8 mouse cellular contexts compared by ENCODE assay signal in the genomic region with DNA sequence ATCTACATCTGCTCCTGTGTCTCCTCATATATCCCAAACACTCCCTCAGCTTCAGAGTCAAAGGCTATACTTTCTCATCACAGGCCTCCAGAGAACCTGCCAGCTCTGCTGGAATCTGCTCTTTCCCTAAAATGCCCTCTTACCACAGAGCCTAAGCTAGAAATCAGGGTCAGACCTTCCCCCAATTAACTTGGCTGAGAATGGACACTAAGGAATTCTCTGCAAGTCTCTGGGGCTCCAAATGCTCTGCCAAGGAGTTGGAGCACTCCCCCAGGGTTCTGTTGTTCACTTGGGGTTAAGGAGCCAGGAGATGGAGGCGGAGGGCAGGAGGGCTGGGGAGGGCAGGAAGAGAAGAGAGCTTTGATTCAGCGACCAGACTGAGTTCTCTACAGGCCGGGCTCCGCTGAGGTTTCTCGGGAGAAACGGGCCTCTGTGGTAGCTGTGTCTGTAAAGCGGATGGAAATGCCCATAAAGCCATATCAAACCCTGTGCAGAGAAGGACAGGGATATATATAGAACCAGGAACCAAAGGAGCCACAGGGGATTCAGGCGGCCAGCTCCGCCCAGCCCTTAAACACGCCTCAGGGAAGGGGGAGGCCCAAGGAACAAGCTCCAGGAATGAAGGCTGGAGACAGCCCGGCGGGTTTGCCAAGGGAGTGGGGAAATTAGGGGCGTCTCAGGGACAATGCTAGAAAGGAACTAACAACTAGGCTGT.
DNase-seq lines count a peak whose midpoint lies in the region; ATAC-seq lines count a peak whose summit lies in the region.

No protein-coding gene starts in this region.

- H3K9ac ChIP-seq in heart, embryonic 11.5 days (ENCODE audit: low read depth, low read length), result peak overlapping the region; percentile 47
- H3K9ac ChIP-seq in stomach, embryonic 15.5 days, result no peak overlapping the region
- H3K9ac ChIP-seq in liver, embryonic 12.5 days, result no peak overlapping the region

- H3K4me3 ChIP-seq in heart, embryonic 11.5 days (ENCODE audit: low read depth, low read length), result no peak overlapping the region
- no peak overlapping the region for H3K4me3 ChIP-seq in limb, embryonic 10.5 days
- no peak overlapping the region for H3K4me3 ChIP-seq in stomach, embryonic 15.5 days (replicated peaks)
- no peak overlapping the region for H3K4me3 ChIP-seq in liver, embryonic 12.5 days

- 0 out of 2 replicates have a peak overlapping the region, but pooled peaks have one; percentile 4 for H3K27ac ChIP-seq in heart, embryonic 11.5 days (ENCODE audit: low read depth, low read length)
- H3K27ac ChIP-seq in limb, embryonic 10.5 days, result no peak overlapping the region
- H3K27ac ChIP-seq in stomach, embryonic 15.5 days, result peak overlapping the region; percentile 81
- H3K27ac ChIP-seq in liver, embryonic 12.5 days, result no peak overlapping the region

- H3K9me3 ChIP-seq in heart, embryonic 11.5 days (replicated peaks; ENCODE audit: control insufficient read depth, low read length), result no peaks in the 10 kb centered on the region
- H3K9me3 ChIP-seq in limb, embryonic 10.5 days (replicated peaks), result no peaks in the 10 kb centered on the region
- no peaks in the 10 kb centered on the region for H3K9me3 ChIP-seq in stomach, embryonic 15.5 days
- no peaks in the 10 kb centered on the region for H3K9me3 ChIP-seq in liver, embryonic 12.5 days (replicated peaks)

- 20% methylated on average over 13 of the region's 13 CpGs for WGBS in heart, embryonic 11.5 days (ENCODE audit: insufficient replicate concordance)
- WGBS in limb, embryonic 10.5 days, result 26% methylated on average over 13 of the region's 13 CpGs
- 30% methylated on average over 13 of the region's 13 CpGs for WGBS in stomach, embryonic 15.5 days
- WGBS in liver, embryonic 12.5 days (ENCODE audit: insufficient replicate concordance), result 31% methylated on average over 13 of the region's 13 CpGs

- H3K4me2 ChIP-seq in heart, embryonic 11.5 days, result peak overlapping the region; percentile 39
- H3K4me2 ChIP-seq in stomach, embryonic 15.5 days, result peak overlapping the region; percentile 36; the same call in 1 of the 2 replicates
- H3K4me2 ChIP-seq in liver, embryonic 12.5 days, result no peak overlapping the region

- H3K36me3 ChIP-seq in heart, embryonic 11.5 days (ENCODE audit: control insufficient read depth, insufficient read depth, low read length), result no peaks in the 10 kb centered on the region
- no peaks in the 10 kb centered on the region for H3K36me3 ChIP-seq in limb, embryonic 10.5 days
- no peaks in the 10 kb centered on the region for H3K36me3 ChIP-seq in stomach, embryonic 15.5 days
- no peaks in the 10 kb centered on the region for H3K36me3 ChIP-seq in liver, embryonic 12.5 days

- peak; percentile 27 to 31 for DNase-seq in lung, adult 18-20 months
- DNase-seq in lung, postnatal 14 days, result no peak
- DNase-seq in limb, embryonic 10.5 days (ENCODE audit: low spot score), result peak; percentile 35
- no peak for DNase-seq in cerebellum, adult 11 months
- no peak for DNase-seq in frontal cortex, postnatal 10 days (ENCODE audit: low spot score in 2 of 2)

- ATAC-seq in heart, embryonic 11.5 days (replicated peaks; ENCODE audit: insufficient number of reproducible peaks, low FRiP score, low TSS enrichment), result no peak
- ATAC-seq in stomach, embryonic 15.5 days (ENCODE audit: insufficient read depth, low FRiP score, low read depth), result peak; percentile 78
- ATAC-seq in liver, embryonic 12.5 days, result no peak

- H3K27me3 ChIP-seq in heart, embryonic 11.5 days (ENCODE audit: control insufficient read depth, insufficient read depth, low read length), result no peaks in the 10 kb centered on the region
- H3K27me3 ChIP-seq in limb, embryonic 10.5 days (ENCODE audit: low read depth, poor library complexity, severe bottlenecking), result peaks cover 10% of the 10 kb centered on the region; the same call in 1 of the 2 replicates
- H3K27me3 ChIP-seq in stomach, embryonic 15.5 days (replicated peaks), result no peaks in the 10 kb centered on the region
- peaks cover 10% of the 10 kb centered on the region; the same call in 1 of the 2 replicates for H3K27me3 ChIP-seq in liver, embryonic 12.5 days (replicated peaks)

- H3K4me1 ChIP-seq in heart, embryonic 11.5 days (ENCODE audit: control insufficient read depth, insufficient read depth, low read length), result peaks cover 24% of the 10 kb centered on the region
- peaks cover 18% of the 10 kb centered on the region for H3K4me1 ChIP-seq in limb, embryonic 10.5 days
- peaks cover 16% of the 10 kb centered on the region for H3K4me1 ChIP-seq in stomach, embryonic 15.5 days
- peaks cover 5% of the 10 kb centered on the region; the same call in 1 of the 2 replicates for H3K4me1 ChIP-seq in liver, embryonic 12.5 days

Comparison
In these comparisons a context has a peak if more than half of its experiments do, and no peak if none do; other contexts are left out.
1. DNase-seq: peak in lung, adult 18-20 months (2 of 2) and limb, embryonic 10.5 days (single experiment); none in lung, postnatal 14 days (single experiment), cerebellum, adult 11 months (single experiment) and frontal cortex, postnatal 10 days (0 of 2).
2. H3K27ac ChIP-seq: peak in heart, embryonic 11.5 days (single experiment) and stomach, embryonic 15.5 days (single experiment); none in limb, embryonic 10.5 days (single experiment) and liver, embryonic 12.5 days (single experiment).